Mouse (Mus musculus) kidney, embryonic 15.5 days (tissue): ENCODE data around the gene Spata21. TPM values are rescaled to one million over a fixed set of nuclear protein-coding genes. Genes with fewer than 3 reads are reported as not detected.

Experiments
- ATAC-seq: fragments of 200-750 bp; cut with Nextera tagmentation; replicated peaks from 2 replicates; pipeline ENCODE4 v1.8.0; 2017; ENCODE audit warnings: moderate TSS enrichment; ENCODE audit not compliant: low FRiP score
- H3K27ac ChIP-seq: fragments of 300-500 bp; sonication (generic); 2 replicates; pipeline ENCODE4 v1.5.1; 2015; ENCODE audit warnings: mild to moderate bottlenecking, inconsistent platforms
- H3K27me3 ChIP-seq: fragments of 300-500 bp; sonication (generic); 2 replicates; pipeline ENCODE4 v1.6.1; 2015; ENCODE audit warnings: inconsistent platforms
- H3K36me3 ChIP-seq: fragments of 300-500 bp; sonication (generic); 2 replicates; pipeline ENCODE4 v1.6.1; 2015; ENCODE audit warnings: inconsistent platforms
- H3K4me1 ChIP-seq: fragments of 300-500 bp; sonication (generic); 2 replicates; pipeline ENCODE4 v1.6.1; 2015; ENCODE audit warnings: inconsistent platforms
- H3K4me2 ChIP-seq: fragments of 300-500 bp; sonication (generic); 2 replicates; pipeline ENCODE4 v1.6.1; 2015; ENCODE audit warnings: moderate library complexity, mild to moderate bottlenecking, inconsistent platforms
- H3K4me3 ChIP-seq: fragments of 300-500 bp; sonication (generic); replicated peaks from 2 replicates; pipeline ENCODE4 v1.5.1; 2015; ENCODE audit warnings: mild to moderate bottlenecking, inconsistent platforms
- H3K9ac ChIP-seq: fragments of 300-500 bp; sonication (generic); 2 replicates; pipeline ENCODE4 v1.6.1; 2015; ENCODE audit warnings: mild to moderate bottlenecking, inconsistent platforms
- H3K9me3 ChIP-seq: fragments of 300-500 bp; sonication (generic); replicated peaks from 2 replicates; pipeline ENCODE4 v1.6.1; 2016; ENCODE audit warnings: inconsistent platforms
- WGBS: fragments of 180-500 bp; shearing (Covaris S2); methylation state at CpG from one replicate; pipeline ENCODE4 v1.1.7; 2015; ENCODE audit warnings: mixed read lengths; 5-methylcytosine and 5-hydroxymethylcytosine counted together
- polyA plus RNA-seq: library from polyadenylated mRNA; unstranded; fragments of >200 nt; fragmentation: Nextera tagmentation; extraction: Ambion mirVana; gene quantifications from 2 replicates; pipeline ENCODE4 v1.2.1, GENCODE M21; 2015

Spata21 gene
- polyA plus RNA-seq, 1 experiment from 2014 or later: 0.64 TPM

- Histone ChIP-seq H3K4me1 (peaks cover 16% of the 10 kb centered on the region), H3K4me3 (peak within 1 kb of the TSS; percentile 99), H3K27ac (peak within 1 kb of the TSS; percentile 64), H3K36me3 (peaks cover 25% of the 10 kb centered on the region), H3K4me2 (peak within 1 kb of the TSS; percentile 84), H3K27me3 (no peaks in the 10 kb centered on the region), H3K9ac (peak within 1 kb of the TSS; percentile 73), H3K9me3 (no peaks in the 10 kb centered on the region)
- peak; percentile 89 for ATAC-seq
- under 1% methylated on average over 67 of the region's 67 CpGs for WGBS
Measured at GRCm38 (mm10) chr4:141077681-141078509, 10.2 kb upstream of the Spata21 start, which contains the start of gene Necap2. Gene Necap2 (minus strand): TSS chr4:141078357.

GRCm38 (mm10) chr4:141078510-141079137 lies 9.5 kb upstream of the Spata21 start:
- 0 out of 2 replicates have a peak, but pooled peaks have one; percentile 19 for ATAC-seq
- Histone ChIP-seq H3K27ac (no peak overlapping the region), H3K4me2 (peak overlapping the region; percentile 84; the same call in 1 of the 2 replicates), H3K4me3 (peak overlapping the region; percentile 99), H3K36me3 (peaks cover 18% of the 10 kb centered on the region), H3K4me1 (peaks cover 16% of the 10 kb centered on the region), H3K9ac (no peak overlapping the region; the same call in 1 of the 2 replicates), H3K27me3 (no peaks in the 10 kb centered on the region), H3K9me3 (no peaks in the 10 kb centered on the region)
- WGBS: 75% methylated on average over 18 of the region's 18 CpGs

- Histone ChIP-seq H3K9ac (no peak overlapping the region), H3K4me2 (no peak overlapping the region), H3K4me3 (no peak overlapping the region), H3K36me3 (no peaks in the 10 kb centered on the region), H3K9me3 (no peaks in the 10 kb centered on the region), H3K4me1 (no peaks in the 10 kb centered on the region), H3K27ac (no peak overlapping the region), H3K27me3 (no peaks in the 10 kb centered on the region)
- ATAC-seq: no peak
- WGBS: 68% methylated on average over 10 of the region's 10 CpGs
Measured at GRCm38 (mm10) chr4:141086862-141087261, 1.3 kb upstream of the Spata21 start.

GRCm38 (mm10) chr4:141088714-141089113 lies 581 bp downstream of the Spata21 start:
- Histone ChIP-seq H3K36me3 (no peaks in the 10 kb centered on the region), H3K27ac (no peak overlapping the region), H3K4me2 (no peak overlapping the region), H3K4me3 (no peak overlapping the region), H3K4me1 (no peaks in the 10 kb centered on the region), H3K9ac (no peak overlapping the region), H3K27me3 (no peaks in the 10 kb centered on the region), H3K9me3 (no peaks in the 10 kb centered on the region)
- 47% methylated on average over 9 of the region's 9 CpGs for whole genome bisulfite sequencing
- ATAC-seq: no peak

GRCm38 (mm10) chr4:141095016-141095415 lies 6.9 kb downstream of the Spata21 start:
- Histone ChIP-seq H3K9ac (no peak overlapping the region), H3K36me3 (no peaks in the 10 kb centered on the region), H3K27me3 (no peaks in the 10 kb centered on the region), H3K27ac (no peak overlapping the region), H3K4me3 (no peak overlapping the region), H3K4me2 (no peak overlapping the region), H3K4me1 (peaks cover 9% of the 10 kb centered on the region), H3K9me3 (no peaks in the 10 kb centered on the region)
- 79% methylated on average over 10 of the region's 10 CpGs for WGBS
- no peak for ATAC-seq

GRCm38 (mm10) chr4:141096710-141097109 lies 8.6 kb downstream of the Spata21 start:
- peak; percentile 43; the same call in 1 of the 2 replicates for ATAC-seq
- Histone ChIP-seq H3K9me3 (no peaks in the 10 kb centered on the region), H3K36me3 (no peaks in the 10 kb centered on the region), H3K9ac (no peak overlapping the region), H3K4me2 (peak overlapping the region; percentile 37), H3K4me1 (peaks cover 9% of the 10 kb centered on the region), H3K4me3 (no peak overlapping the region), H3K27ac (no peak overlapping the region), H3K27me3 (no peaks in the 10 kb centered on the region)
- WGBS: 17% methylated on average over 9 of the region's 9 CpGs

GRCm38 (mm10) chr4:141098935-141099334 lies 10.8 kb downstream of the Spata21 start:
- H3K4me3 ChIP-seq: no peak overlapping the region
- no peaks in the 10 kb centered on the region for H3K9me3 ChIP-seq
- H3K9ac ChIP-seq: no peak overlapping the region
- H3K4me1 ChIP-seq: peaks cover 9% of the 10 kb centered on the region
- no peak overlapping the region for H3K4me2 ChIP-seq
- no peaks in the 10 kb centered on the region for H3K27me3 ChIP-seq
- no peaks in the 10 kb centered on the region for H3K36me3 ChIP-seq
- no peak overlapping the region for H3K27ac ChIP-seq
- 87% methylated on average over 4 of the region's 4 CpGs for WGBS
- no peak for ATAC-seq

GRCm38 (mm10) chr4:141099956-141100355 lies 11.8 kb downstream of the Spata21 start:
- Histone ChIP-seq H3K36me3 (no peaks in the 10 kb centered on the region), H3K27ac (no peak overlapping the region), H3K4me1 (peaks cover 9% of the 10 kb centered on the region), H3K9ac (no peak overlapping the region), H3K4me2 (no peak overlapping the region), H3K9me3 (no peaks in the 10 kb centered on the region), H3K4me3 (no peak overlapping the region), H3K27me3 (no peaks in the 10 kb centered on the region)
- ATAC-seq: no peak
- 73% methylated on average over 5 of the region's 5 CpGs for WGBS

- WGBS: 92% methylated on average over 9 of the region's 9 CpGs
- Histone ChIP-seq H3K9ac (no peak overlapping the region), H3K27ac (no peak overlapping the region), H3K4me1 (peaks cover 9% of the 10 kb centered on the region), H3K4me3 (no peak overlapping the region), H3K27me3 (no peaks in the 10 kb centered on the region), H3K36me3 (no peaks in the 10 kb centered on the region), H3K4me2 (no peak overlapping the region), H3K9me3 (no peaks in the 10 kb centered on the region)
- no peak for ATAC-seq
Measured at GRCm38 (mm10) chr4:141101291-141101690, 13.2 kb downstream of the Spata21 start.

- H3K4me2 ChIP-seq: no peak overlapping the region
- no peaks in the 10 kb centered on the region for H3K36me3 ChIP-seq
- H3K9me3 ChIP-seq: no peaks in the 10 kb centered on the region
- no peak overlapping the region for H3K4me3 ChIP-seq
- no peak overlapping the region for H3K27ac ChIP-seq
- WGBS: 66% methylated on average over 6 of the region's 6 CpGs
- peaks cover 6% of the 10 kb centered on the region for H3K4me1 ChIP-seq
- no peaks in the 10 kb centered on the region for H3K27me3 ChIP-seq
- no peak for ATAC-seq
- no peak overlapping the region for H3K9ac ChIP-seq
Measured at GRCm38 (mm10) chr4:141101855-141102254, 13.7 kb downstream of the Spata21 start.

GRCm38 (mm10) chr4:141106526-141107183 lies 18.5 kb downstream of the Spata21 start:
- H3K27me3 ChIP-seq: no peaks in the 10 kb centered on the region
- peaks cover 15% of the 10 kb centered on the region; the same call in 1 of the 2 replicates for H3K4me1 ChIP-seq
- ATAC-seq: no peak
- no peak overlapping the region for H3K9ac ChIP-seq
- H3K4me3 ChIP-seq: no peak overlapping the region
- H3K36me3 ChIP-seq: peaks cover 20% of the 10 kb centered on the region
- H3K4me2 ChIP-seq: no peak overlapping the region
- 74% methylated on average over 16 of the region's 16 CpGs for WGBS
- H3K27ac ChIP-seq: no peak overlapping the region
- H3K9me3 ChIP-seq: 0 out of 2 replicates have a peak, but pooled peaks cover 5% of the 10 kb centered on the region
